Mouse (Mus musculus) intestine, embryonic 14.5 days (tissue): ENCODE measurements around the gene Slc46a3. TPM values are rescaled to one million over a fixed set of nuclear protein-coding genes. Genes with fewer than 3 reads are reported as not detected.

Experiments used
- ATAC-seq: fragments of 200-750 bp; cut with Nextera tagmentation; replicated peaks from 2 replicates; pipeline ENCODE4 v1.8.0; 2017; ENCODE audit warnings: low read depth, moderate number of reproducible peaks, moderate TSS enrichment, moderate library complexity; ENCODE audit not compliant: low FRiP score, low TSS enrichment
- DNase-seq: peaks from one replicate; pipeline ENCODE4 v3.0.0-alpha.2; 2018; ENCODE audit warnings: low spot score
- H3K27ac ChIP-seq: fragments of 300-500 bp; sonication (generic); 2 replicates; pipeline ENCODE4 v1.5.1; 2014; ENCODE audit warnings: low read depth, mild to moderate bottlenecking, control low read depth
- H3K27me3 ChIP-seq: fragments of 300-500 bp; sonication (generic); replicated peaks from 2 replicates; pipeline ENCODE4 v1.6.1; 2014; ENCODE audit warnings: low read length, control low read depth; ENCODE audit not compliant: control insufficient read depth, insufficient read depth
- H3K36me3 ChIP-seq: fragments of 300-500 bp; sonication (generic); 2 replicates; pipeline ENCODE4 v1.6.1; 2014; ENCODE audit warnings: low read length, control low read depth; ENCODE audit not compliant: control insufficient read depth, insufficient read depth
- H3K4me1 ChIP-seq: fragments of 300-500 bp; sonication (generic); replicated peaks from 2 replicates; pipeline ENCODE4 v1.6.1; 2014; ENCODE audit warnings: low read length, control low read depth, mixed read lengths; ENCODE audit not compliant: control insufficient read depth, insufficient read depth
- H3K4me2 ChIP-seq: fragments of 300-500 bp; sonication (generic); 2 replicates; pipeline ENCODE4 v1.6.1; 2014; ENCODE audit warnings: low read length
- H3K4me3 ChIP-seq: fragments of 300-500 bp; sonication (generic); 2 replicates; pipeline ENCODE4 v1.5.1; 2014; ENCODE audit warnings: low read depth, low read length, control low read depth, mixed read lengths
- H3K9ac ChIP-seq: fragments of 300-500 bp; sonication (generic); 2 replicates; pipeline ENCODE4 v1.6.1; 2014; ENCODE audit warnings: mild to moderate bottlenecking, low read length
- H3K9me3 ChIP-seq: fragments of 300-500 bp; sonication (generic); 2 replicates; pipeline ENCODE4 v1.6.1; 2016; ENCODE audit warnings: low read length, control low read depth; ENCODE audit not compliant: control insufficient read depth
- WGBS: fragments of 180-500 bp; shearing (Covaris S2); extraction: QIAGEN DNeasy Blood & Tissue Kit; methylation state at CpG from one replicate; pipeline ENCODE4 v1.1.7; 2014; 5-methylcytosine and 5-hydroxymethylcytosine counted together
- polyA plus RNA-seq: library from polyadenylated mRNA; unstranded; fragments of >200 nt; fragmentation: Nextera tagmentation; extraction: Ambion mirVana; gene quantifications from 2 replicates; pipeline ENCODE4 v1.2.1, GENCODE M21; 2014

Gene Slc46a3
- polyA plus RNA-seq, 1 experiment from 2014 or later = 3.4 TPM

DNA sequence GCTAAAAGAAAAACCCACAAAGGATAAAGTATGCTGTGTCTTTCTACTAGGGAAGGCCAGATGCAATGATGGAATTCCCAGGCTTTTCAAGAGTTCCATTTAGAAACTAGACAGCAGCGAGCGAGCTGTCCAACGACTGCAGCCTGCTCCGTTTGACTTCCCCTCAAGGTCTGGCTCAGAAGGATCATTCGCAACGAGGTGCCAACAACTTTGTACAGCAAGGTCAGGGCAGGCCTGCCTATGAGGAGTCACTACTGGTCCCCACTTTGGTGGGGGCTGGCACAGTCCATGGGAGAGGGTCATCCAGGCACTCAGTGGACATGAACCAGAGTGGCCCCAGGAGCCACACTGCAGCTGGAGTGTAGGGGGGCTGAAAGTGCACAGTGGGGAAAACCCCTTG, 11.0 kb downstream of the Slc46a3 start:
- H3K4me1 ChIP-seq = no peaks in the 10 kb centered on the region
- ATAC-seq (no peak), DNase-seq (no peak)
- no peak overlapping the region for H3K4me3 ChIP-seq
- no peak overlapping the region for H3K27ac ChIP-seq
- 83% methylated on average over 6 of the region's 6 CpGs for WGBS
- no peak overlapping the region for H3K9ac ChIP-seq
- H3K4me2 ChIP-seq = no peak overlapping the region
- H3K27me3 ChIP-seq = no peaks in the 10 kb centered on the region
- no peaks in the 10 kb centered on the region for H3K9me3 ChIP-seq
- peaks cover 20% of the 10 kb centered on the region for H3K36me3 ChIP-seq

DNA sequence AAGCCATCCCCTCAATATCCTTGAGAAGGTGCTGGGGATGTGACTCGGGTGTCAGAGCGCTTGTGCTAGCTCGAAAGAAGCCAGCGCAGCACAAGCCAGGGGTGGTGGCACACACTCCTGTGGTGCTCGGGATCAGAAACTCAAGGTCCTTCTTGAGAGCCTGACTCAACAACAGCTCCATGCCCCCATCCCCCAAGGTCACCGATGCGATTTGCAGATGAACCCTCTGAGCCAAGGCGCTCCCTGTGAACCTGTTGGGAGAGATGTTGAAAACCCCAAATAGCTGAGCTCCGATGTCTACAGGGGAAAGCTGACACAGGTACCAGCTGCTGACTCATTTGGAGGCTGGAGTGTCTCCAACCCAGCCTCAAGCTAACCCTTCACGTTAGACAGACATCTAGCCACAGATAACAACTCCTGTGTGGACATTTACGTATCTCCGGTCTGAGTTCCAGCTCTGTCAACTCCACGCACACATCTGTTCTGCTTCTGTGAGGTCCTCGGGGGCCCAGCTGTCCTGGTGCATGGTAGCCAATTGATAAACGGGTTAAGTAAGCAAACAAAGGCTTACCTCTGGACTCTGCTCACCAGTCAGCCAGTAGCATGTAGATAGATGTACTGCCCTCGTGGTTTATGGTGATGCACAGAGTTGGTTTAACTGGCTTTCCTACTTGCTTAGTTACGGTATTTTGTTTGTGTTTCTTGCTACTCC, 14.5 kb downstream of the Slc46a3 start:
- no peak overlapping the region for H3K27ac ChIP-seq
- ATAC-seq (0 out of 2 replicates have a peak, but pooled peaks have one; percentile 34), DNase-seq (no peak)
- H3K4me1 ChIP-seq = no peaks in the 10 kb centered on the region
- no peaks in the 10 kb centered on the region for H3K9me3 ChIP-seq
- WGBS = 71% methylated on average over 17 of the region's 17 CpGs
- peaks cover 53% of the 10 kb centered on the region for H3K36me3 ChIP-seq
- no peak overlapping the region for H3K4me3 ChIP-seq
- no peak overlapping the region for H3K9ac ChIP-seq
- H3K4me2 ChIP-seq = no peak overlapping the region
- no peaks in the 10 kb centered on the region for H3K27me3 ChIP-seq

DNA sequence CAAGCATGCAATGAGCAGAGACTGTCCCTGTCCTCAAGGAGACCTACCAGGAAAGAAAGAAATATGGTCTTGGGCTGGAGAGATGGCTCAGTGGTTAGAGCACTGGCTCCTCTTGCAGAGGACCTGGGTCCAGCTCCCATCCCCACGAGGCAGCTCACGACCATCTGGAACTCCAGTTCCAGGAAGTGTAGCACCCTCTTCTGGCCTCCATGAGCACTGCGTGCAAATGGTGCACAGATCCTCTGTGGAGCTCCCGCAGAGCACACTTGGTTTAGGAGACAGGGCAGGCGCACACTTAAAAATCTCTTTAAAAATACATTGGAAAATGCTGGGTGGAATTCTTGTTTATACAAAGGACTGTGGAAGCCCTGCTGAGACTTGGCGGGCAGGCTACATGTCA, 17.1 kb downstream of the Slc46a3 start:
- Histone ChIP-seq H3K4me1 (no peaks in the 10 kb centered on the region), H3K27me3 (no peaks in the 10 kb centered on the region), H3K4me2 (no peak overlapping the region), H3K36me3 (peaks cover 78% of the 10 kb centered on the region), H3K27ac (no peak overlapping the region), H3K4me3 (no peak overlapping the region), H3K9me3 (no peaks in the 10 kb centered on the region), H3K9ac (no peak overlapping the region)
- 84% methylated on average over 6 of the region's 6 CpGs for WGBS
- DNase-seq (no peak), ATAC-seq (no peak)

DNA sequence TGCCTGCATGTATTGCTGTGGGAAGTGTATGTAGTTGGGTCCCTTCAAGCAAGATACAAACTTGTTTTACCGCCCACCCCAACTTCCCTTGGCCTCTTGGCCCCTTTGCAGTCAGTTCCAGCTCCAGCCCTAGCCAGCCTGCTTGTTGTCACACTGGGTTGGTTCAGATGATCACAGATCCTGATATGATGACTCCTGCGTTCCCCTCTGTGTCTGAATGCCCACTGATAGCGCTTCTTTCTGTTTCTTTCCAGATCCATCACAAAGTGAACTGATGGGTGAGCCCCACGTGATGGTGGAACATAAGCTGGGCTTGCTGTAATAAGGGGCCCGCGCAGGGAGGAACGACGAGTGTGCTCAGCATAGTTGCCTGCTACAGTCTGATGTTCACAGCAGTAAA, 19.4 kb downstream of the Slc46a3 start:
- DNase-seq (no peak), ATAC-seq (no peak)
- no peak overlapping the region for H3K27ac ChIP-seq
- WGBS = 93% methylated on average over 8 of the region's 8 CpGs
- no peaks in the 10 kb centered on the region for H3K27me3 ChIP-seq
- no peak overlapping the region for H3K9ac ChIP-seq
- H3K36me3 ChIP-seq = peaks cover 92% of the 10 kb centered on the region
- no peak overlapping the region for H3K4me3 ChIP-seq
- H3K4me1 ChIP-seq = no peaks in the 10 kb centered on the region
- no peak overlapping the region for H3K4me2 ChIP-seq
- H3K9me3 ChIP-seq = no peaks in the 10 kb centered on the region

DNA sequence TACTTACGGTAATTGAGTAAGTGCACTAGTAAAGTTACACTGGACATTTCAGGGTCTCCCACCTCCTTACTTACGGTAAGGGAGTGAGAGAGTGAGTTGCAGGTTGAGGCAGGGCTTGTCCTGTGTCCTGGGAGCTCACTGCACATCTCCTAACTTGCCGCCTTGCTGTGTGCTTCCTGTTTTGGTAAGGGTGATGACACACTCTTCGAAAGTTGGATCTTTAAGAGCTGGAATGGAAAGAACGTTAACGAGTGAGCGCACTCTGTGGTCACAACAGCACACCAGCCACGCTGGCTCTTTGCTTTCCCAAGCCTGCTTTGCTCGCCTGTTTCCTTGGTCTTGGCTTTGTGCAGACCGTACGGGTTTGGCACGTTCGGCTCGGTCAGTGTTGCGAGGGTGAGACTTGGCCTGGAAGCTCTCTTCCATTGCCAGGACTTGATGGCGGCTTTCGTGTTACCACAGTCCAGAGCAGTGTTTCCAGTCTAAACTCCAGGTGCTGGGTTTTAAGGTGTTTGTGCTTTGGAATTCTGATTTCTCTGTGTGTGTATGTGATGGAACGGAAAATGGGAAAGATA, 20.0 kb downstream of the Slc46a3 start:
- no peaks in the 10 kb centered on the region for H3K4me1 ChIP-seq
- ATAC-seq (no peak), DNase-seq (no peak)
- no peak overlapping the region for H3K9ac ChIP-seq
- H3K27ac ChIP-seq = no peak overlapping the region
- peaks cover 92% of the 10 kb centered on the region for H3K36me3 ChIP-seq
- no peaks in the 10 kb centered on the region for H3K9me3 ChIP-seq
- H3K27me3 ChIP-seq = no peaks in the 10 kb centered on the region
- H3K4me3 ChIP-seq = no peak overlapping the region
- WGBS = 93% methylated on average over 18 of the region's 18 CpGs
- no peak overlapping the region for H3K4me2 ChIP-seq

GRCm38 (mm10) chr5:147871091-147871820, 23.4 kb downstream of the Slc46a3 start:
- Histone ChIP-seq H3K4me2 (no peak overlapping the region), H3K9ac (no peak overlapping the region), H3K4me3 (no peak overlapping the region), H3K27me3 (no peaks in the 10 kb centered on the region), H3K9me3 (no peaks in the 10 kb centered on the region), H3K4me1 (no peaks in the 10 kb centered on the region), H3K27ac (no peak overlapping the region), H3K36me3 (peaks cover 91% of the 10 kb centered on the region)
- DNase-seq (no peak), ATAC-seq (no peak)
- 92% methylated on average over 15 of the region's 15 CpGs for WGBS

GRCm38 (mm10) chr5:147870296-147870695, 24.3 kb downstream of the Slc46a3 start:
- Histone ChIP-seq H3K9me3 (no peaks in the 10 kb centered on the region), H3K4me2 (no peak overlapping the region), H3K36me3 (peaks cover 92% of the 10 kb centered on the region), H3K9ac (no peak overlapping the region), H3K27me3 (no peaks in the 10 kb centered on the region), H3K4me3 (no peak overlapping the region), H3K4me1 (no peaks in the 10 kb centered on the region), H3K27ac (no peak overlapping the region)
- WGBS = 71% methylated on average over 1 of the region's 1 CpGs
- no peak for DNase-seq
- no peak for ATAC-seq

DNA sequence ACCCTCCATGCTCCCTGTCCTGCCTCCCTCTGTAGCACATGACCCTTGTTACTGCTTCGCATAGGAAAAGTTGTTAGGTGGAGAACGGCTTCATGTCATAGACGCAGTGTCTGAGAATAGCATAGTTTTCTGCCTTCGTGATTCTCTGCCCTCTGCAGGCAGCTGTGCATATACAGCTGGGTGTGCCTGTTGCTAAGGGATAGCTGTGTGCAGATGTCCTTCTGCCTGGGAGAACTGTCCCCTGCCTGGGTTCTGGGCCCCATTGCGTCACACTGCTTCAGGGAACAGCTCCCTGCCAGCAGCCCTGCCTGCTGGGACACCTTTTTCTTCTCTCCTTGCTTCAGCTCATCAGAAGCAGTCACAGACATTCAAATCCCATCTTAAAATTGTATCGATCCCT, 25.0 kb downstream of the Slc46a3 start:
- no peak overlapping the region for H3K27ac ChIP-seq
- 86% methylated on average over 6 of the region's 6 CpGs for WGBS
- no peaks in the 10 kb centered on the region for H3K9me3 ChIP-seq
- H3K9ac ChIP-seq = no peak overlapping the region
- DNase-seq = no peak
- ATAC-seq = no peak
- peaks cover 92% of the 10 kb centered on the region for H3K36me3 ChIP-seq
- no peaks in the 10 kb centered on the region for H3K4me1 ChIP-seq
- no peaks in the 10 kb centered on the region for H3K27me3 ChIP-seq
- H3K4me2 ChIP-seq = no peak overlapping the region
- no peak overlapping the region for H3K4me3 ChIP-seq
